Mouse (Mus musculus) forebrain, embryonic 11.5 days (tissue): Measurements from ENCODE around the gene Myof. TPM values are rescaled to one million over a fixed set of nuclear protein-coding genes. Genes with fewer than 3 reads are reported as not detected.

Experiments used
- ATAC-seq: fragments of 200-750 bp; cut with Nextera tagmentation; replicated peaks from 2 replicates; pipeline ENCODE4 v1.8.0; 2017; ENCODE audit warnings: moderate TSS enrichment; ENCODE audit not compliant: low FRiP score
- DNase-seq: peaks from one replicate; pipeline ENCODE4 v3.0.0-alpha.2; 2017; ENCODE audit warnings: low spot score
- H3K27ac ChIP-seq: fragments of 300-500 bp; sonication (generic); 2 replicates; pipeline ENCODE4 v1.5.1; 2014; ENCODE audit warnings: low read depth, low read length
- H3K27me3 ChIP-seq: fragments of 300-500 bp; sonication (generic); 2 replicates; pipeline ENCODE4 v1.6.1; 2014; ENCODE audit warnings: mild to moderate bottlenecking, low read length, mixed read lengths; ENCODE audit not compliant: control insufficient read depth, insufficient read depth
- H3K36me3 ChIP-seq: fragments of 300-500 bp; sonication (generic); 2 replicates; pipeline ENCODE4 v1.6.1; 2014; ENCODE audit warnings: mild to moderate bottlenecking, low read length, moderate library complexity, mixed read lengths; ENCODE audit not compliant: control insufficient read depth, insufficient read depth
- H3K4me1 ChIP-seq: fragments of 300-500 bp; sonication (generic); replicated peaks from 2 replicates; pipeline ENCODE4 v1.6.1; 2014; ENCODE audit warnings: low read length, mixed read lengths; ENCODE audit not compliant: control insufficient read depth, insufficient read depth
- H3K4me2 ChIP-seq: fragments of 300-500 bp; sonication (generic); 2 replicates; pipeline ENCODE4 v1.6.1; 2014; ENCODE audit warnings: low read depth, mild to moderate bottlenecking, low read length, moderate library complexity, mixed read lengths; ENCODE audit not compliant: severe bottlenecking
- H3K4me3 ChIP-seq: fragments of 300-500 bp; sonication (generic); 2 replicates; pipeline ENCODE4 v1.5.1; 2014; ENCODE audit warnings: low read depth, low read length
- H3K9ac ChIP-seq: fragments of 300-500 bp; sonication (generic); 2 replicates; pipeline ENCODE4 v1.6.1; 2014; ENCODE audit warnings: low read length
- H3K9me3 ChIP-seq: fragments of 300-500 bp; sonication (generic); 2 replicates; pipeline ENCODE4 v1.6.1; 2016; ENCODE audit warnings: low read length, mixed read lengths; ENCODE audit not compliant: control insufficient read depth
- WGBS: fragments of 180-500 bp; shearing (Covaris S2); extraction: QIAGEN DNeasy Blood & Tissue Kit; methylation state at CpG from one replicate; pipeline ENCODE4 v1.1.7; 2014; 5-methylcytosine and 5-hydroxymethylcytosine counted together
- polyA plus RNA-seq: library from polyadenylated mRNA; unstranded; fragments of >200 nt; fragmentation: Nextera tagmentation; extraction: Ambion mirVana; gene quantifications from 2 replicates; pipeline ENCODE4 v1.2.1, GENCODE M21; 2014

The Myof gene
- polyA plus RNA-seq, 1 experiment from 2014 or later = 4.9 TPM

DNA sequence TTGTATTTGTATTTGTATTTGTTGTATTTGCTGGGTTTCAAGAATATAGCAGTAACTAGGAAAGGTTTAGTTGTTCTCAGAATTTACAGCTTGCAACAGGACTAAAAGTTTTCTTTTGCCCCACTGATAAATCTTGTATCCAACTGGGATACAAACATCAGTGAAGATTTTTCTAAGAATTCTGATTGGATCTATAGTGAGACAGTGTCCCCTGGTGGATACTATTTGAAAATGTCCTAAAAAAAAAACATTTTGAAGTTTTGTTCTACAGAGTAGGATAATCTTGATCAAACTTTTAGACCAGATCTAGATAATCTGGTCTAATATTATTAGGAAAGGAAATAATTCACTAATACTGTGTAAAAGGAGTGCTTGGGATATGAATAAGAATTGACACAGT is 106.3 kb downstream of the Myof start:
- H3K4me1 ChIP-seq = no peaks in the 10 kb centered on the region
- no peak overlapping the region for H3K27ac ChIP-seq
- H3K9ac ChIP-seq = no peak overlapping the region
- H3K4me2 ChIP-seq = no peak overlapping the region
- no peak overlapping the region for H3K4me3 ChIP-seq
- no peaks in the 10 kb centered on the region for H3K27me3 ChIP-seq
- no peaks in the 10 kb centered on the region for H3K9me3 ChIP-seq
- ATAC-seq (no peak), DNase-seq (no peak)
- no peaks in the 10 kb centered on the region for H3K36me3 ChIP-seq

GRCm38 (mm10) chr19:37934640-37935039 is 108.7 kb downstream of the Myof start:
- ATAC-seq (no peak), DNase-seq (no peak)
- no peaks in the 10 kb centered on the region for H3K9me3 ChIP-seq
- no peaks in the 10 kb centered on the region for H3K27me3 ChIP-seq
- no peak overlapping the region for H3K4me3 ChIP-seq
- no peaks in the 10 kb centered on the region for H3K4me1 ChIP-seq
- no peak overlapping the region for H3K9ac ChIP-seq
- WGBS = 92% methylated on average over 6 of the region's 6 CpGs
- H3K4me2 ChIP-seq = no peak overlapping the region
- no peak overlapping the region for H3K27ac ChIP-seq
- no peaks in the 10 kb centered on the region for H3K36me3 ChIP-seq

DNA sequence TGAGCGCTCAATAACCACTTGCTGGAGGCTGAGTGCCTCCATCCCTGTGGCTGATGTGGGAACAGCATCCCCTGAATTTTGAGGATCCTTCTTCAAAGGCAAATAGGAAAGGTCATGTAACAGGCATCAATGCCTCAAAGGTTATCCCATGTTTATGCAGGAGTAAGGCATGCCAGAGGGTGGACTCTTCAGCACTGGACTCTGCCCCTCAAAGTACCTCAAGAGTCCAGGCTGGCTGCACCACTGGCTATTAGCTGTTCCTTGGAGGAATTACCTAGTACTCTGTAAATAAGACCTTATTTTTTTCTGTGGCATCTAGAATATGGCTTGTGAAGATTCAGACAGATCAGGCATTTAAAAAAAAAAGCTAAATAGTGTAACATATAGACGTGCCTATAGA is 111.2 kb downstream of the Myof start:
- Histone ChIP-seq H3K36me3 (no peaks in the 10 kb centered on the region), H3K4me1 (no peaks in the 10 kb centered on the region), H3K9me3 (no peaks in the 10 kb centered on the region), H3K27ac (no peak overlapping the region), H3K4me3 (no peak overlapping the region), H3K9ac (no peak overlapping the region), H3K4me2 (no peak overlapping the region), H3K27me3 (no peaks in the 10 kb centered on the region)
- ATAC-seq = no peak
- 93% methylated on average over 2 of the region's 2 CpGs for WGBS
- DNase-seq = no peak

DNA sequence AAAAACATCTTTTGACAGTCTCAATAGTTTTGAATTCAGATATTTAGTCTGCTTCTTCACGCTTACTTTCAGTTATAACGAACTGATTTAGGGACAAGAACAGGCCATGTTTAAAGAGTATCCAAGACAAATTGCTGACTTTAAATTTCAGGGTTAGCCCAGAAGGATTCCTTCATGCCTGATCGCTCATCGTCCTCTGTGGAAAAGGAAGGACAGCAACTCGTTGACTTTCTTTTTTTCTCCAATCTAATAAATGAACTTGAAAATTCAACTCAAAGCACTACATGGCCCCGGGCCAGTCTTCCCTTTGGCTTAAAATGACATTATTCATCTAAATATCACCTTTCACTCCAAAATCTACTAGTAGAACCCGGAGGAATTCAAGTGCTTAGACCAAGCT is 115.5 kb downstream of the Myof start:
- H3K4me1 ChIP-seq = no peaks in the 10 kb centered on the region
- ATAC-seq (no peak), DNase-seq (no peak)
- H3K9ac ChIP-seq = no peak overlapping the region
- no peaks in the 10 kb centered on the region for H3K9me3 ChIP-seq
- no peak overlapping the region for H3K27ac ChIP-seq
- no peaks in the 10 kb centered on the region for H3K36me3 ChIP-seq
- H3K4me3 ChIP-seq = no peak overlapping the region
- H3K4me2 ChIP-seq = no peak overlapping the region
- no peaks in the 10 kb centered on the region for H3K27me3 ChIP-seq
- WGBS = 89% methylated on average over 7 of the region's 7 CpGs

GRCm38 (mm10) chr19:37925323-37925722 is 118.1 kb downstream of the Myof start:
- Histone ChIP-seq H3K9me3 (no peaks in the 10 kb centered on the region), H3K27me3 (no peaks in the 10 kb centered on the region), H3K4me1 (no peaks in the 10 kb centered on the region), H3K4me3 (no peak overlapping the region), H3K36me3 (no peaks in the 10 kb centered on the region), H3K9ac (no peak overlapping the region), H3K4me2 (no peak overlapping the region), H3K27ac (no peak overlapping the region)
- ATAC-seq (no peak), DNase-seq (no peak)
- 87% methylated on average over 3 of the region's 3 CpGs for WGBS

- ATAC-seq (no peak), DNase-seq (no peak)
- WGBS = 56% methylated on average over 3 of the region's 3 CpGs
- Histone ChIP-seq H3K4me3 (no peak overlapping the region), H3K4me2 (no peak overlapping the region), H3K36me3 (no peaks in the 10 kb centered on the region), H3K27me3 (no peaks in the 10 kb centered on the region), H3K27ac (no peak overlapping the region), H3K9ac (no peak overlapping the region), H3K9me3 (no peaks in the 10 kb centered on the region), H3K4me1 (no peaks in the 10 kb centered on the region)
These were observed 119.1 kb downstream of the Myof start for GRCm38 (mm10) chr19:37924266-37924665.

DNA sequence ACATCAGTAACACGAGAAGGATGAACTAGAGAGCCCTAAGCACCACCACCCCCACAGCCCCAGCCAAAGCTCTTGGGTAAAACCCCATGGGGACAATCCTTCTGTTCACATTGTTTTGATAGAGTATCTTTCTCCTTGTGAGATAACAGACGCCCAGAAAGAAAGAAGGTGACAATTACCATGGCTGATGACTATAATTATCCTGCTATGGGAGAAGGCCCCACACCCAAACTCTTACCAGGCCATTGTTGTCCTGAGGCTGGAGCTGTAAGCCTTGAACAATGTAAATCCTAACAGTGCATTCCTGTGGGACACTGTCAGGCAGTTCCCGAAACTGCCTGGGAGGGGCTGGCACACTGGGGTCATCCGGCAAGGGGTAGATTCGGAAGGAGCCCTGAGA is 122.3 kb downstream of the Myof start:
- H3K4me1 ChIP-seq = no peaks in the 10 kb centered on the region
- H3K9me3 ChIP-seq = no peaks in the 10 kb centered on the region
- no peak for DNase-seq
- no peak overlapping the region for H3K9ac ChIP-seq
- no peak overlapping the region for H3K27ac ChIP-seq
- WGBS = 44% methylated on average over 5 of the region's 5 CpGs
- H3K27me3 ChIP-seq = no peaks in the 10 kb centered on the region
- ATAC-seq = no peak
- H3K4me2 ChIP-seq = no peak overlapping the region
- H3K4me3 ChIP-seq = no peak overlapping the region
- no peaks in the 10 kb centered on the region for H3K36me3 ChIP-seq

- no peak overlapping the region for H3K27ac ChIP-seq
- H3K4me3 ChIP-seq = no peak overlapping the region
- no peaks in the 10 kb centered on the region for H3K36me3 ChIP-seq
- DNase-seq (no peak), ATAC-seq (no peak)
- H3K9me3 ChIP-seq = no peaks in the 10 kb centered on the region
- no peaks in the 10 kb centered on the region for H3K4me1 ChIP-seq
- H3K9ac ChIP-seq = no peak overlapping the region
- 38% methylated on average over 12 of the region's 12 CpGs for WGBS
- H3K27me3 ChIP-seq = no peaks in the 10 kb centered on the region
- H3K4me2 ChIP-seq = no peak overlapping the region
These were observed 124.9 kb downstream of the Myof start for GRCm38 (mm10) chr19:37918515-37918932.

DNA sequence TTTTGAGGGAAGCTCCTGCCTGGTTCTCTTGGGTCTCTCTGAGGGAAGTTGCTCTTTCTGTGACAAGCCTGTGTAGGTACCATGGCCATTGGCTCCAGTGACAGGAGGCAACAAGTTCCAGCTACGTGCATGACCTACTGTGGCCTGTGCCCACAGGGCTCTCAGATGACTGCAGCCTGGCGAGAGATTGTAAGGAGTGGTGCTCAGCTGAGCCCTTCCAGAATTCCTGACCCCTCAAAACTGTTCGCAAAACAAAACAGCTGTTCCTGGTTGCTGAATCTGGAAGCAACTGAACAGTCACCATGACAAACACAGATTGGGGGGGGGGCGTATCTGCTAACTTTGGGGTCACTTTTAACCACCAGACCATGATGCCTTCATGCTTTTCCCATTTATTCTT is 129.1 kb downstream of the Myof start:
- H3K4me1 ChIP-seq = no peaks in the 10 kb centered on the region
- no peak overlapping the region for H3K9ac ChIP-seq
- WGBS = 84% methylated on average over 4 of the region's 4 CpGs
- no peak for ATAC-seq
- no peak overlapping the region for H3K27ac ChIP-seq
- H3K36me3 ChIP-seq = no peaks in the 10 kb centered on the region
- no peak overlapping the region for H3K4me2 ChIP-seq
- DNase-seq = no peak
- H3K4me3 ChIP-seq = no peak overlapping the region
- H3K27me3 ChIP-seq = no peaks in the 10 kb centered on the region
- no peaks in the 10 kb centered on the region for H3K9me3 ChIP-seq
